Mouse (Mus musculus) right cerebral cortex, postnatal 10 days (tissue): ENCODE data around the gene Tmcc3.
"Not testable (repeated sequence)": the region's sequence is repeated elsewhere in the genome, so short reads cannot be mapped to it uniquely, and the experiment has no call there.

ENCODE experiments used
- DNase-seq, 2 experiments: peaks; one replicate each; pipeline ENCODE4 v3.0.0; 2021; ENCODE audit warnings: low spot score in 2 of 2

Gene Tmcc3

GRCm38 (mm10) chr10:94514506-94515178 is 202.9 kb downstream of the Tmcc3 start:
- DNase-seq: peak; percentile 58 to 72

GRCm38 (mm10) chr10:94515179-94515545 is 203.4 kb downstream of the Tmcc3 start:
- DNase-seq: peak; percentile 74 to 80

- DNase-seq: no peak
Measured at GRCm38 (mm10) chr10:94515583-94515982, 203.8 kb downstream of the Tmcc3 start.

- no peak for DNase-seq
Measured at GRCm38 (mm10) chr10:94519887-94520286, 208.1 kb downstream of the Tmcc3 start.

GRCm38 (mm10) chr10:94520306-94521106 is 208.8 kb downstream of the Tmcc3 start:
- peak in 1 of 2 experiments; percentile 33 for DNase-seq

- DNase-seq: no peak
Measured at GRCm38 (mm10) chr10:94521107-94521401, 209.3 kb downstream of the Tmcc3 start.

- DNase-seq: no peak
Measured at GRCm38 (mm10) chr10:94521776-94522175, 210.0 kb downstream of the Tmcc3 start.

- DNase-seq: no peak
Measured at GRCm38 (mm10) chr10:94523297-94523696, 211.5 kb downstream of the Tmcc3 start.

GRCm38 (mm10) chr10:94523711-94524156 is 212.0 kb downstream of the Tmcc3 start:
- peak; percentile 84 to 88 for DNase-seq

GRCm38 (mm10) chr10:94524966-94525365 is 213.2 kb downstream of the Tmcc3 start:
- DNase-seq: no peak

- DNase-seq: no peak
Measured at GRCm38 (mm10) chr10:94525784-94526183, 214.0 kb downstream of the Tmcc3 start.

GRCm38 (mm10) chr10:94526834-94527233 is 215.1 kb downstream of the Tmcc3 start:
- DNase-seq: no peak

GRCm38 (mm10) chr10:94527248-94527647 is 215.5 kb downstream of the Tmcc3 start:
- DNase-seq: no peak

GRCm38 (mm10) chr10:94530079-94530478 is 218.3 kb downstream of the Tmcc3 start:
- no peak for DNase-seq

GRCm38 (mm10) chr10:94531482-94531881 is 219.7 kb downstream of the Tmcc3 start:
- no peak for DNase-seq

GRCm38 (mm10) chr10:94533081-94533724 is 221.5 kb downstream of the Tmcc3 start:
- DNase-seq: no peak

GRCm38 (mm10) chr10:94538623-94539022 is 226.9 kb downstream of the Tmcc3 start:
- DNase-seq: not testable (repeated sequence)

- DNase-seq: no peak
Measured at GRCm38 (mm10) chr10:94540241-94540640, 228.5 kb downstream of the Tmcc3 start.

- DNase-seq: peak in 1 of 2 experiments; percentile 47
Measured at GRCm38 (mm10) chr10:94543956-94544355, 232.2 kb downstream of the Tmcc3 start.

GRCm38 (mm10) chr10:94544803-94545202 is 233.1 kb downstream of the Tmcc3 start:
- DNase-seq: no peak

GRCm38 (mm10) chr10:94545259-94546019 is 233.7 kb downstream of the Tmcc3 start:
- DNase-seq: peak; percentile 65 to 71

- DNase-seq: no peak
Measured at GRCm38 (mm10) chr10:94546617-94547016, 234.9 kb downstream of the Tmcc3 start.
